Mouse (Mus musculus): Measurements from ENCODE around the gene Rab30. TPM values are rescaled to one million over a fixed set of nuclear protein-coding genes. Genes with fewer than 3 reads are reported as not detected.

Rab30 gene
- total RNA-seq, 2 experiments from 2014 or later = 40.4 to 41.8 TPM

GRCm38 (mm10) chr7:92822409-92823101 lies 81.2 kb downstream of the Rab30 start:
- intact Hi-C loops (cut with DNase I) = loop anchor here (10.0 kb wide), 1 partner anchor 78 kb away; the partner anchor contains the start of gene Rab30
- no peak for DNase-seq (ENCODE audit: low spot score in 2 of 2)

- no peak for DNase-seq (ENCODE audit: low spot score in 2 of 2)
- intact Hi-C loops (cut with DNase I) = loop anchor here (10.0 kb wide), 1 partner anchor 81 kb away; the partner anchor contains the start of gene Rab30
These were observed 84.8 kb downstream of the Rab30 start for GRCm38 (mm10) chr7:92826248-92826647.

- DNase-seq (ENCODE audit: low spot score in 2 of 2) = peak in 1 of 2 experiments; percentile 21
- intact Hi-C loops (cut with DNase I) = loop anchor here (10.0 kb wide), 1 partner anchor 83 kb away; the partner anchor contains the start of gene Rab30
These were observed 86.6 kb downstream of the Rab30 start for GRCm38 (mm10) chr7:92827981-92828380.

- no peak for DNase-seq (ENCODE audit: low spot score in 2 of 2)
- intact Hi-C loops (cut with DNase I) = no loop called here
These were observed 91.0 kb downstream of the Rab30 start for GRCm38 (mm10) chr7:92832395-92832794.

- intact Hi-C loops (cut with DNase I) = no loop called here
- no peak for DNase-seq (ENCODE audit: low spot score in 2 of 2)
These were observed 93.0 kb downstream of the Rab30 start for GRCm38 (mm10) chr7:92834391-92834790.

- intact Hi-C loops (cut with DNase I) = no loop called here
- DNase-seq (ENCODE audit: low spot score in 2 of 2) = no peak
These were observed 95.0 kb downstream of the Rab30 start for GRCm38 (mm10) chr7:92836447-92836846.

GRCm38 (mm10) chr7:92837226-92837625 lies 95.8 kb downstream of the Rab30 start:
- intact Hi-C loops (cut with DNase I) = no loop called here
- no peak for DNase-seq (ENCODE audit: low spot score in 2 of 2)

- DNase-seq (ENCODE audit: low spot score in 2 of 2) = peak in 1 of 2 experiments; percentile 15
- intact Hi-C loops (cut with DNase I) = no loop called here
These were observed 96.5 kb downstream of the Rab30 start for GRCm38 (mm10) chr7:92837907-92838306.

GRCm38 (mm10) chr7:92842254-92842653 lies 100.9 kb downstream of the Rab30 start:
- intact Hi-C loops (cut with DNase I) = no loop called here
- no peak for DNase-seq (ENCODE audit: low spot score in 2 of 2)

- no peak for DNase-seq (ENCODE audit: low spot score in 2 of 2)
- intact Hi-C loops (cut with DNase I) = no loop called here
These were observed 106.8 kb downstream of the Rab30 start for GRCm38 (mm10) chr7:92848246-92848645.

- DNase-seq (ENCODE audit: low spot score in 2 of 2) = peak in 1 of 2 experiments; percentile 46
These were observed 125.1 kb downstream of the Rab30 start for GRCm38 (mm10) chr7:92866526-92866925.

GRCm38 (mm10) chr7:92870161-92870560 lies 128.8 kb downstream of the Rab30 start:
- intact Hi-C loops (cut with DNase I) = loop anchor here (5.0 kb wide), 2 partner anchors 128 to 233 kb away; partner anchors contain the start of genes Ankrd42 and Rab30
- DNase-seq (ENCODE audit: low spot score in 2 of 2) = no peak

More at GRCm38 (mm10) chr7:92866526-92866925, 125.1 kb downstream of the Rab30 start:
- intact Hi-C loops (cut with DNase I) = loop anchor here (5.0 kb wide), 2 partner anchors 239 to 764 kb away; no protein-coding TSS in a partner anchor

- intact Hi-C loops (cut with DNase I) = loop anchor here (5.0 kb wide), 2 partner anchors 129 to 234 kb away; partner anchors contain the start of genes Ankrd42 and Rab30
- no peak for DNase-seq (ENCODE audit: low spot score in 2 of 2)
These were observed 130.2 kb downstream of the Rab30 start for GRCm38 (mm10) chr7:92871596-92871995.

- DNase-seq (ENCODE audit: low spot score in 2 of 2) = peak; percentile 90 to 93
- intact Hi-C loops (cut with DNase I) = loop anchor here (1.0 to 5.0 kb wide), 7 partner anchors 23 to 237 kb away; partner anchors contain the start of genes Ankrd42, Pcf11 and Rab30
These were observed 132.8 kb downstream of the Rab30 start, which contains the start of the genes Ddias and Prcp for GRCm38 (mm10) chr7:92874116-92874675. TSS of gene Ddias (minus strand) at chr7:92874247. TSS of gene Prcp (plus strand) at chr7:92874470.

GRCm38 (mm10) chr7:92874761-92875408 lies 133.5 kb downstream of the Rab30 start:
- intact Hi-C loops (cut with DNase I) = loop anchor here (1.0 to 5.0 kb wide), 7 partner anchors 22 to 238 kb away; partner anchors contain the start of genes Ankrd42, Pcf11 and Rab30
- peak; percentile 84 to 95 for DNase-seq (ENCODE audit: low spot score in 2 of 2)

- intact Hi-C loops (cut with DNase I) = no loop called here
- DNase-seq (ENCODE audit: low spot score in 2 of 2) = no peak
These were observed 134.7 kb downstream of the Rab30 start for GRCm38 (mm10) chr7:92876066-92876465.

- DNase-seq (ENCODE audit: low spot score in 2 of 2) = no peak
- intact Hi-C loops (cut with DNase I) = no loop called here
These were observed 135.1 kb downstream of the Rab30 start for GRCm38 (mm10) chr7:92876538-92876937.

GRCm38 (mm10) chr7:92878575-92879285 lies 137.3 kb downstream of the Rab30 start:
- DNase-seq (ENCODE audit: low spot score in 2 of 2) = peak in 1 of 2 experiments; percentile 19
- intact Hi-C loops (cut with DNase I) = no loop called here

All from left cerebral cortex, postnatal 25 days (tissue).